Mouse (Mus musculus) liver, postnatal 0 days (tissue): Measurements from ENCODE around the gene Ccdc162. TPM values are rescaled to one million over a fixed set of nuclear protein-coding genes. Genes with fewer than 3 reads are reported as not detected.

Source experiments
- ATAC-seq: fragments of 200-750 bp; cut with Nextera tagmentation; 2 replicates; pipeline ENCODE4 v1.8.0; 2017; ENCODE audit warnings: mild to moderate bottlenecking, moderate library complexity
- DNase-seq: peaks from one replicate; pipeline ENCODE4 v3.0.0-alpha.2; 2016
- H3K27ac ChIP-seq: fragments of 300-500 bp; sonication (generic); 2 replicates; pipeline ENCODE4 v1.5.1; 2014; ENCODE audit warnings: antibody characterized with exemption, moderate library complexity, mild to moderate bottlenecking, low read depth
- H3K27me3 ChIP-seq: fragments of 300-500 bp; sonication (generic); 2 replicates; pipeline ENCODE4 v1.6.1; 2014; ENCODE audit warnings: low read length, control low read depth, mixed read lengths; ENCODE audit not compliant: insufficient read depth
- H3K36me3 ChIP-seq: fragments of 300-500 bp; sonication (generic); replicated peaks from 2 replicates; pipeline ENCODE4 v1.6.1; 2014; ENCODE audit warnings: mild to moderate bottlenecking, control low read depth, low read length, moderate library complexity, mixed read lengths; ENCODE audit not compliant: insufficient read depth
- H3K4me1 ChIP-seq: fragments of 300-500 bp; sonication (generic); 2 replicates; pipeline ENCODE4 v1.6.1; 2014; ENCODE audit warnings: antibody characterized with exemption, mild to moderate bottlenecking, control low read depth; ENCODE audit not compliant: insufficient read depth
- H3K4me2 ChIP-seq: fragments of 300-500 bp; sonication (generic); 2 replicates; pipeline ENCODE4 v1.6.1; 2014; ENCODE audit warnings: low read depth, mild to moderate bottlenecking, low read length, moderate library complexity, mixed read lengths
- H3K4me3 ChIP-seq: fragments of 300-500 bp; sonication (generic); 2 replicates; pipeline ENCODE4 v1.5.1; 2014; ENCODE audit warnings: low read depth, low read length
- H3K9ac ChIP-seq: fragments of 300-500 bp; sonication (generic); replicated peaks from 2 replicates; pipeline ENCODE4 v1.6.1; 2014; ENCODE audit warnings: mild to moderate bottlenecking, moderate library complexity
- H3K9me3 ChIP-seq: fragments of 300-500 bp; sonication (generic); 2 replicates; pipeline ENCODE4 v1.6.1; 2016; ENCODE audit warnings: mild to moderate bottlenecking, control low read depth, low read length, mixed read lengths
- CTCF ChIP-seq: sonication (generic); IDR thresholded peaks from 2 replicates; pipeline ENCODE4 v1.5.1; 2016; ENCODE audit warnings: antibody characterized with exemption, low read depth
- EP300 ChIP-seq: IDR thresholded peaks from 2 replicates; pipeline ENCODE4 v1.6.1; 2016; ENCODE audit warnings: antibody characterized with exemption, low read depth, mild to moderate bottlenecking
- WGBS: fragments of 180-500 bp; shearing (Covaris S2); extraction: QIAGEN DNeasy Blood & Tissue Kit; methylation state at CpG from one replicate; pipeline ENCODE4 v1.1.7; 2014; ENCODE audit not compliant: insufficient replicate concordance; 5-methylcytosine and 5-hydroxymethylcytosine counted together
- polyA plus RNA-seq: library from polyadenylated mRNA; unstranded; fragments of >200 nt; fragmentation: Nextera tagmentation; extraction: Ambion mirVana; gene quantifications from 2 replicates; pipeline ENCODE4 v1.2.1, GENCODE M21; 2015

The Ccdc162 gene
- polyA plus RNA-seq, 1 experiment from 2014 or later = 0.62 TPM

DNA sequence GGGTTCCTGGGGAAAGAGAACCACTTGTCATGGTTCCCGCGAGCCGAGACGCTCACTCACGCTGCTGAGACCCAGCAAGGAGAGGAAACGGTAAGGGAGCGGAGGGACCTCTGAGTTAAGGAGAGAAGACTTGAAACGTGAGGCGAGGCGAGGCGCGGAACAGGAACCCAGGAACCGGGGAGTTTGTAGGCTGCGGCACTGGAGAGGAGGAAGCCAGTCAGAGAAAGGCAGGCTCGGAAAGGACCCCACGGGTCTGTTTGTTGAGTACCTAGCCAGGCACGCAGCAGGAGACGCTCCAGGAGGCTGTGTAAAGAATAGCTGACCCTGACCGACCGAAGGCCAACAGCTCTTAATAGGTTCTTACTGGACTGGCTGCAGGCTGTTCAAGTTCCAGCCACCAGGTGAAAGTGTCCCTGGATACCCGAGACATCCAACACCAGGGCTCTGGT, 31.9 kb downstream of the Ccdc162 start:
- ATAC-seq = no peak
- Histone ChIP-seq H3K9ac (no peak overlapping the region), H3K4me3 (peak overlapping the region; percentile 7; the same call in 1 of the 2 replicates)

DNA sequence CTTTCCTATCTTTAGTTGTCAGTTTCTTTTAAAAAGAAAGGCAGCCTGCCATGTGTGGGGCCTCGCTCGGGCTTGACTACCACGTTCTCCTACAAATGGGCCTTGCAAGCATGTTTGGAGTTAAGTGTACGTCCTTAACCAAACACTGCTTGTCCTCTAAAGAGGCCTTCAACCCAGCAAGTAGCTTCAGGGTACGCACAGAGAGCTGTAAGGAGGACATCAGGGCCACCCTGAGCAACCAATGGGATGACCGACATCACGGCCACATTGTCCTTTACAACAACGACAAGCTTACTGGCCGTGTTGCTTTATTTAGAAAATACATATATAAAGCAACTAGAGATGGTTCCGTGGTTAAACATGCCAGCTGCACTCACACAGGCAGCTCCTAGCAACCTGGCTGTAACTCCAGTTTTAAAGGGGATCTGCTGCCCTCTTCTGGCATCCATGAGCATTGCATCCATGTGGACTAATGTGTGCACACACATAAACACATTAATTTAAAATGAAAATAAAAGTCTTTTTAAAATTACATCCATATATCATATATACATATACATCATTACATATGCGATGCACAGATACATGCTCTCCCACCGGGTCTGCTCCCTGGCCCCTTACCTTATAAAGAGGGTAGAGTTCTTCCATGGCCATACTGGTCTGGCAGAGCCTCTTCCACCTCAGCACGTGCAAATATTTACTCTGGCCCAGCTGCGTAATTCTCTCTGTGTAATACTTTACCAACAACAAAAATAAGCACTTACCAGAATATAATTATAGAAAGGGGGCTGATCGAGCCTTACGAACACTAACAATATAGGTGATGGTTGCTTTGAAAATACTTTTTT, 33.7 kb downstream of the Ccdc162 start:
- WGBS = 37% methylated on average over 16 of the region's 16 CpGs
- Histone ChIP-seq H3K9me3 (no peaks in the 10 kb centered on the region), H3K4me3 (no peak overlapping the region), H3K9ac (no peak overlapping the region), H3K4me1 (peaks cover 3% of the 10 kb centered on the region; the same call in 1 of the 2 replicates), H3K27ac (no peak overlapping the region), H3K27me3 (no peaks in the 10 kb centered on the region), H3K36me3 (no peaks in the 10 kb centered on the region), H3K4me2 (no peak overlapping the region)
- TF ChIP-seq EP300 = no peak
- peak; percentile 93 for TF ChIP-seq CTCF
- ATAC-seq (peak; percentile 78), DNase-seq (peak; percentile 85)

More for the DNA sequence above, 31.9 kb downstream of the Ccdc162 start:
- WGBS = 5% methylated on average over 21 of the region's 21 CpGs
- Histone ChIP-seq H3K27me3 (no peaks in the 10 kb centered on the region), H3K36me3 (no peaks in the 10 kb centered on the region), H3K9me3 (no peaks in the 10 kb centered on the region), H3K27ac (no peak overlapping the region), H3K4me1 (no peaks in the 10 kb centered on the region), H3K4me2 (peak overlapping the region; percentile 33)
- DNase-seq = peak; percentile 27
- TF ChIP-seq EP300 (no peak), CTCF (0 out of 2 replicates have a peak, but pooled peaks have one; percentile 18)

DNA sequence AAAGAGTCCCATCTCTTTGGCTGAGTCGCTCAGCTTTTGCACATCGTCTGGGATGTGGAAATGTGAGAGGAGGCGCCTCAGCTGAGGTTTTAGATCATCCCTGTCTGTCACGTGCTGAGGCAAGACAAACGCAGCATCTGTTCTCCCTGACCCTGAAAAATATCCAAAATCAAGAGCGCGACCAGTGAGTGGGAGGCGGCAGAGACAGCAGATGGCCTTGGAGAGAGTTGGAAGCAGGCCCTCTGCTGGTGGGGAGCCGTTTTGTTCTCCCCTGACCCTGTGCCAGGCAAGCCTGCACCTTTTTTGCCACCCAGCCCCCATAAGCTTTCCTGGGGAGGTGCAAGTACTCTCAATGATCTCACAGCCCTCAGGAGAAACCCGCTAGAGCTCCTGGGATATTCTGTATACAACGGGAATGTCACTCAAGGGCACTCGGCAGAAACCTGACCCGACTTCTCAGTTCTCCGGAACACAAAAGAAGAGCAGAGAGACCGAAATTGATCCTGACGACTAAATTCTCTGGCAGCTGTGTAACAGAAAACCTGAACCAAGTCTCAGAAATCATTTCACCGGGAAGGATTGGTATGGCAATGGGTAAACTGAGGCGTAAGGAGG, 37.6 kb downstream of the Ccdc162 start:
- H3K4me2 ChIP-seq = peak overlapping the region; percentile 38; the same call in 1 of the 2 replicates
- WGBS = 34% methylated on average over 18 of the region's 18 CpGs
- TF ChIP-seq EP300 = no peak
- TF ChIP-seq CTCF = peak; percentile 75
- DNase-seq (peak; percentile 72), ATAC-seq (peak; percentile 39; the same call in 1 of the 2 replicates)
- no peak overlapping the region for H3K9ac ChIP-seq
- H3K9me3 ChIP-seq = no peaks in the 10 kb centered on the region
- H3K4me3 ChIP-seq = no peak overlapping the region
- H3K27ac ChIP-seq = no peak overlapping the region
- H3K27me3 ChIP-seq = no peaks in the 10 kb centered on the region
- H3K4me1 ChIP-seq = peaks cover 3% of the 10 kb centered on the region; the same call in 1 of the 2 replicates
- H3K36me3 ChIP-seq = no peaks in the 10 kb centered on the region

DNA sequence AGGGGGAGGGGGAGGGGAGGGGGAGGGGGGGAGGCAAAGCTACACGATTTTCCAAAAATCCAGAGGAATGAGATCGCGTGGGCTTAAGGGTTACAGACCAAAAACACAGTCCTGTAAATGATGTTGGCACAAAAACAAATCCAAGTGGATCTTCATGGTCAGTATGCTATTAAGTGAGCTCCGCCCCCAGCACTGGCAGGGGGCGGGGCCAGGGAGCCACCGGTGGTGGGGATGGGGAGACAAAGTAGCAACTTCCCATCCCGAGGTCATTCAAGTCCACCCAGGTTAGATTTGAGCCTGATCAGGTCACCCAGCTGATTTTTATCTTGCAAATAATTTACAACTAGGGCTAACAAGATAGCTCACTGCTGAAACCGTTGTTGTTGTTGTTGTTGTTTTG, 39.0 kb downstream of the Ccdc162 start:
- Histone ChIP-seq H3K4me3 (no peak overlapping the region), H3K4me1 (peaks cover 3% of the 10 kb centered on the region; the same call in 1 of the 2 replicates)

DNA sequence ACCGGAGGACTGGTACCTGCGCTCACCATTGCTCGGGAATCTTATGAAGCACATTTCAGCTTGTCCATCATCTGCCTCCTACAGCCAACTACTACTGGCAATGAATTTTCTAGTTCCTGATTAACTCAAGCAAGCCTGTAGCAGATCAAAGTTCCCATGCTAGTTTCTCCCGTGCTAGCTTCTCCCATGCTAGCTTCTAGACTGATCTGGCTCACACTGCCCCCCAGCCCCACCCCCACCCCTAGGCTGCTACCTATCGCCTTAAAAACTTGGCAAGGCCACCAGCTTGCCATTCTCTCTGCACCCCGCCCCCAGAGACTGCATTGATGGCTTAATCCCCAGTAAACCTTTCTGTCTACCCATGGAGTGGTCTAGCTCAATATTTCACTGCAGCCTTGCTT, 39.8 kb downstream of the Ccdc162 start:
- WGBS = 68% methylated on average over 6 of the region's 6 CpGs
- Histone ChIP-seq H3K27me3 (no peaks in the 10 kb centered on the region), H3K4me2 (no peak overlapping the region), H3K4me1 (peaks cover 3% of the 10 kb centered on the region; the same call in 1 of the 2 replicates), H3K9ac (no peak overlapping the region), H3K4me3 (no peak overlapping the region), H3K9me3 (no peaks in the 10 kb centered on the region), H3K27ac (no peak overlapping the region), H3K36me3 (no peaks in the 10 kb centered on the region)
- TF ChIP-seq EP300 (no peak), CTCF (no peak)
- DNase-seq (no peak), ATAC-seq (no peak)

More for the DNA sequence above, 39.0 kb downstream of the Ccdc162 start:
- Histone ChIP-seq H3K27ac (no peak overlapping the region), H3K36me3 (no peaks in the 10 kb centered on the region), H3K27me3 (no peaks in the 10 kb centered on the region), H3K9me3 (no peaks in the 10 kb centered on the region), H3K4me2 (no peak overlapping the region), H3K9ac (no peak overlapping the region)
- whole genome bisulfite sequencing = 48% methylated on average over 8 of the region's 8 CpGs
- ATAC-seq (no peak), DNase-seq (no peak)
- TF ChIP-seq EP300 = no peak
- no peak for TF ChIP-seq CTCF
